In the genomic region with DNA sequence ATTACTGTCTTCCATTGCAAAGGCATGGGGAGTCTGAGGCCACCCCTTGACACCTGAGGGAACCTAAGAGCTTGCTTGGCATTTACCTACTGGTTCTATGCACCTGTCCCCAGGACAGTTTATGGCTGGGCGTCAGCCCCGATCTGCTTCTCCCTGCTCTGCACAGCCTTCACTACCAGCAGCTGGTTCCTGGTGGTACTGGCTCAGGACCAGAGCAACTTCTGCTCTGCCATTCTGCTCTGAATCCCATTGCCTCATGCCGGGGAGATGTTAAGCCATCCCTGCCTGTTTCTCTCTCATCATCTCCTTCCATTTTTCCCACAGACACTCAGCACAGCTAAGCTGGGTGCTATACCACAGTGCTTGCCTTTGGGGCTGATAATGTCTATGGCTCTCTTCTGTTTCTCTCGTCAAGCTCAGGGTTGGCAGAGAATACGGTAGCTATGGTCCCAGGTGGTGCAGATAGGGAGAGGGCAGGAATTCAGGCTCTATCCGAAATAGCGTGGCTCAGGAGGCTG, we compare ENCODE assay signal across 13 mouse cellular contexts. TPM values are rescaled to one million over a fixed set of nuclear protein-coding genes. Genes with fewer than 3 reads are reported as not detected.
A peak's percentile ranks its signal among the peaks of the same experiment; 100 is the strongest.
DNase-seq lines count a peak whose midpoint lies in the region; ATAC-seq and TF ChIP-seq lines count a peak whose summit lies in the region.
"Had no signal": no experiment of that assay in that cellular context is flagged by ENCODE, and none has a peak within 500 bp of the region (broad histone marks: within the 10 kb centered on the region; RNA-seq: fewer than 3 reads in every experiment).

No protein-coding gene starts in this region.

- 80% methylated on average over 7 of the region's 7 CpGs for WGBS in heart, embryonic 10.5 days
- 63% methylated on average over 7 of the region's 7 CpGs for WGBS in bone marrow, adult 2 months
- WGBS in embryonic facial prominence, embryonic 10.5 days: 87% methylated on average over 7 of the region's 7 CpGs

- no peaks in the 10 kb centered on the region for H3K9me3 ChIP-seq in heart, embryonic 10.5 days
- no peaks in the 10 kb centered on the region for H3K9me3 ChIP-seq in embryonic facial prominence, embryonic 10.5 days
- H3K9me3 ChIP-seq: hindbrain, embryonic 12.5 days; limb, embryonic 13.5 days had no signal

- 0 out of 2 replicates have a peak, but pooled peaks cover 9% of the 10 kb centered on the region for H3K36me3 ChIP-seq in heart, embryonic 10.5 days
- peaks cover 91% of the 10 kb centered on the region for H3K36me3 ChIP-seq in embryonic facial prominence, embryonic 10.5 days (replicated peaks)

- no peak for TF ChIP-seq CTCF in bone marrow, adult 2 months (IDR thresholded peaks at IDR 0.05; ENCODE audit: control insufficient read depth, insufficient read depth, low read length)

- no peak for DNase-seq in heart, embryonic 10.5 days (ENCODE audit: low spot score)
- DNase-seq in heart, postnatal 10 days: no peak
- DNase-seq in layer of hippocampus, postnatal 14 days (ENCODE audit: low spot score in 2 of 2): peak; percentile 40 to 50
- no peak for DNase-seq in layer of hippocampus, adult 9-11 months
- DNase-seq in embryonic facial prominence, embryonic 10.5 days (ENCODE audit: low spot score): no peak
- DNase-seq: cerebellum, adult 9-11 months; right cerebral cortex, postnatal 25 days; thymus, adult 2 months had no signal

- H3K4me3 ChIP-seq in heart, embryonic 10.5 days: no peak overlapping the region
- H3K4me3 ChIP-seq in bone marrow, adult 2 months (replicated peaks; ENCODE audit: control insufficient read depth, low read depth, low read length): no peak overlapping the region
- no peak overlapping the region for H3K4me3 ChIP-seq in embryonic facial prominence, embryonic 10.5 days
- H3K4me3 ChIP-seq: hindbrain, embryonic 12.5 days; left cerebral cortex, adult 2 months; limb, embryonic 13.5 days had no signal

- peaks cover 38% of the 10 kb centered on the region for H3K4me1 ChIP-seq in heart, embryonic 10.5 days
- H3K4me1 ChIP-seq in bone marrow, adult 2 months (ENCODE audit: control insufficient read depth, insufficient read depth, low read length): peaks cover 6% of the 10 kb centered on the region; the same call in 1 of the 2 replicates
- peaks cover 15% of the 10 kb centered on the region for H3K4me1 ChIP-seq in embryonic facial prominence, embryonic 10.5 days
- H3K4me1 ChIP-seq: hindbrain, embryonic 12.5 days; limb, embryonic 13.5 days had no signal

- H3K27me3 ChIP-seq in heart, embryonic 10.5 days (ENCODE audit: insufficient read depth, poor library complexity, severe bottlenecking): no peaks in the 10 kb centered on the region
- no peaks in the 10 kb centered on the region for H3K27me3 ChIP-seq in embryonic facial prominence, embryonic 10.5 days (replicated peaks; ENCODE audit: low read depth, poor library complexity, severe bottlenecking)
- H3K27me3 ChIP-seq: hindbrain, embryonic 12.5 days; limb, embryonic 13.5 days had no signal

- peak overlapping the region; percentile 79; the same call in 1 of the 2 replicates for H3K27ac ChIP-seq in heart, embryonic 10.5 days
- H3K27ac ChIP-seq in bone marrow, adult 2 months (ENCODE audit: control insufficient read depth, insufficient read depth, low read depth, low read length, poor library complexity): peak overlapping the region; percentile 12
- H3K27ac ChIP-seq in embryonic facial prominence, embryonic 10.5 days (replicated peaks): no peak overlapping the region
- H3K27ac ChIP-seq: hindbrain, embryonic 12.5 days; left cerebral cortex, adult 2 months; limb, embryonic 13.5 days had no signal

- intact Hi-C loops in heart, postnatal 10 days (cut with DNase I): loop anchor here (2.0 kb wide), 1 partner anchor 35 kb away; the partner anchor contains the start of gene Adamts7

- ATAC-seq in granulocyte monocyte progenitor cell, adult 5-6 weeks (replicated peaks; ENCODE audit: poor library complexity, severe bottlenecking): peak; percentile 20; the same call in 1 of the 2 replicates

- no peak for TF ChIP-seq POLR2A in bone marrow, adult 2 months (IDR thresholded peaks at IDR 0.05; ENCODE audit: borderline replicate concordance, control insufficient read depth, low read depth, low read length)

RNA-seq across cellular contexts. Expression of gene Adamts7, which starts 35.1 kb away (rescaled TPM):
- polyA plus RNA-seq in heart, embryonic 10.5 days (2016; fragmentation: Nextera tagmentation; extraction: Ambion mirVana): 5.6 and 7.0 TPM in 2 replicates
- 10 to 100 TPM; 21.8 to 24.0 TPM for total RNA-seq in heart, postnatal 10 days (2021)
- total RNA-seq in layer of hippocampus, postnatal 14 days (2021): 1 to 10 TPM; 1.3 to 1.5 TPM
- 1.9 and 3.1 TPM in 2 replicates for polyA plus RNA-seq in bone marrow, adult 2 months (2011; ENCODE audit: insufficient read depth, insufficient read length, low replicate concordance, missing spikeins)
- total RNA-seq in granulocyte monocyte progenitor cell, adult 5-6 weeks (2014; fragmentation: Nextera tagmentation): 2.4 TPM in 1 of 2 replicates, not detected in the other
- total RNA-seq in granulocyte monocyte progenitor cell, adult 5-6 weeks (2017): 0.21 TPM in 1 of 2 replicates, not detected in the other
- 14.6 and 14.9 TPM in 2 replicates for polyA plus RNA-seq in embryonic facial prominence, embryonic 10.5 days (2016; fragmentation: Nextera tagmentation; extraction: Ambion mirVana)

Comparison
In these comparisons a context has a peak if more than half of its experiments do, and no peak if none do; other contexts are left out.
1. DNase-seq: peak in layer of hippocampus, postnatal 14 days (2 of 2); none in heart, embryonic 10.5 days (single experiment), heart, postnatal 10 days (0 of 2), layer of hippocampus, adult 9-11 months (single experiment) and embryonic facial prominence, embryonic 10.5 days (single experiment).
2. RNA of gene Adamts7, which starts 35.1 kb away (total RNA-seq): 21.8 to 24.0 TPM in heart, postnatal 10 days; 0.21 to 2.4 TPM in granulocyte monocyte progenitor cell, adult 5-6 weeks and 1.3 to 1.5 TPM in layer of hippocampus, postnatal 14 days; every median in the first group is over 4 times any median in the second.